Mouse (Mus musculus): ENCODE results near the gene Hs6st3.

DNA sequence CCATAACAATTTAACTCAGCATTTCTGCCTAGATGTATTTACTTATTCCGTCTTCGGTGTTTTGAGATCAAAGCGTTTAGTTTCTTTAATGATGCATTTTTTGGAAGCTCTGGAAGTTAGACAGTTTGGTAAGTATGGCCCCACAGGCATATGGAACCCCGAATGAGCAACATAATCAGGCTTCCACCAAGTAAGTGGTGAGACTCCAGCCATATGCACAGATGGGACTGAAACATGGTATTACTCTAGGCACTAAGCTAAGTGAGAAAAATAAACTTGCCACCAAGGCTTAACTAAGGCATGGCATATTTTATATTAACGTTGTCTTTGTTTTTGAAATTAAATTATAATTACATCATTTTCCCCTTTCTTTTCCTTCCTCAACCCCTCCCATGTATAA is 284.8 kb downstream of the Hs6st3 start:
- TF ChIP-seq CTCF (conservative IDR thresholded peaks at IDR 0.05; ENCODE audit: insufficient read depth, insufficient read length, low read depth, low read length): no peak
- TF ChIP-seq POLR2A (IDR thresholded peaks at IDR 0.05; ENCODE audit: low read depth, low read length): no peak

Data from kidney, adult 2 months (tissue).